Comparison of ENCODE assay signal across 13 mouse cellular contexts in genomic region chr5:4852711-4853320, GRCm38 (mm10).
DNase-seq lines count a peak whose midpoint lies in the region; ATAC-seq and TF ChIP-seq lines count a peak whose summit lies in the region.
"Had no signal": no experiment of that assay in that cellular context is flagged by ENCODE, and none has a peak within 500 bp of the region (broad histone marks: within the 10 kb centered on the region; RNA-seq: fewer than 3 reads in every experiment).

No protein-coding gene starts in this region.

- intact Hi-C loops in heart, adult 2 months (cut with DNase I), result no loop called here
- intact Hi-C loops in heart, postnatal 10 days (cut with DNase I), result no loop called here
- intact Hi-C loops in left cerebral cortex, postnatal 14 days (cut with DNase I), result no loop called here

- no peaks in the 10 kb centered on the region for H3K36me3 ChIP-seq in heart, adult 2 months (ENCODE audit: control insufficient read depth, insufficient read depth, low read length)
- H3K36me3 ChIP-seq in lung, embryonic 14.5 days (ENCODE audit: insufficient read depth), result no peaks in the 10 kb centered on the region
- H3K36me3 ChIP-seq in lung, postnatal 0 days (ENCODE audit: insufficient read depth, low read length), result no peaks in the 10 kb centered on the region

- ATAC-seq in lung, embryonic 14.5 days (ENCODE audit: insufficient read depth), result peak; percentile 64
- peak; percentile 32 for ATAC-seq in lung, postnatal 0 days
- ATAC-seq: activated CD4-positive, CD25-positive, alpha-beta regulatory T cell, adult 4 months had no signal

- H3K4me1 ChIP-seq in heart, adult 2 months (ENCODE audit: control insufficient read depth, insufficient read depth, low read length), result 0 out of 2 replicates have a peak, but pooled peaks cover 1% of the 10 kb centered on the region
- peaks cover 10% of the 10 kb centered on the region; the same call in 1 of the 2 replicates for H3K4me1 ChIP-seq in lung, embryonic 14.5 days (ENCODE audit: insufficient read depth)
- no peaks in the 10 kb centered on the region for H3K4me1 ChIP-seq in lung, postnatal 0 days (ENCODE audit: insufficient read depth, low read depth, low read length)

- peak overlapping the region; percentile 38; the same call in 1 of the 2 replicates for H3K27ac ChIP-seq in heart, adult 2 months
- H3K27ac ChIP-seq in lung, embryonic 14.5 days (ENCODE audit: low read depth), result peak overlapping the region; percentile 94
- H3K27ac ChIP-seq in lung, postnatal 0 days (ENCODE audit: low read length), result peak overlapping the region; percentile 71
- H3K27ac ChIP-seq: hindbrain, embryonic 14.5 days had no signal

- no peak for DNase-seq in heart, adult 2 months
- no peak for DNase-seq in heart, postnatal 10 days
- DNase-seq in lung, embryonic 14.5 days, result peak; percentile 55
- DNase-seq in lung, adult 18-20 months, result no peak
- peak; percentile 20 for DNase-seq in lung, postnatal 0 days (ENCODE audit: low spot score)
- DNase-seq in lung, postnatal 36 days, result peak; percentile 37
- no peak for DNase-seq in frontal cortex, postnatal 36 days (ENCODE audit: low spot score in 2 of 2)
- DNase-seq in left cerebral cortex, postnatal 14 days (ENCODE audit: low spot score in 2 of 2), result no peak
- DNase-seq: thymus, postnatal 25 days had no signal

- WGBS in heart, adult 2 months, result 63% methylated on average over 6 of the region's 6 CpGs
- WGBS in lung, embryonic 14.5 days, result 38% methylated on average over 6 of the region's 6 CpGs
- 62% methylated on average over 6 of the region's 6 CpGs for WGBS in lung, postnatal 0 days

- no peak for TF ChIP-seq EP300 in heart, adult 2 months (IDR thresholded peaks at IDR 0.05; ENCODE audit: insufficient read depth, low read depth, low read length)
- no peak for TF ChIP-seq EP300 in lung, postnatal 0 days (IDR thresholded peaks at IDR 0.05)

- 0 out of 2 replicates have a peak overlapping the region, but pooled peaks have one; percentile 14 for H3K4me2 ChIP-seq in lung, embryonic 14.5 days
- no peak overlapping the region for H3K4me2 ChIP-seq in lung, postnatal 0 days (replicated peaks; ENCODE audit: low read depth, low read length)
- H3K4me2 ChIP-seq: hindbrain, embryonic 14.5 days had no signal

- H3K27me3 ChIP-seq in heart, adult 2 months (ENCODE audit: control insufficient read depth, insufficient read depth, low read length), result no peaks in the 10 kb centered on the region
- no peaks in the 10 kb centered on the region for H3K27me3 ChIP-seq in lung, embryonic 14.5 days (ENCODE audit: insufficient read depth, low read length)
- no peaks in the 10 kb centered on the region for H3K27me3 ChIP-seq in lung, postnatal 0 days (replicated peaks; ENCODE audit: insufficient read depth, low read length)
- H3K27me3 ChIP-seq: CH12.LX had no signal

- H3K9me3 ChIP-seq in lung, embryonic 14.5 days (ENCODE audit: low read depth, low read length), result no peaks in the 10 kb centered on the region
- H3K9me3 ChIP-seq in lung, postnatal 0 days (ENCODE audit: low read length), result no peaks in the 10 kb centered on the region

- H3K79me2 ChIP-seq in heart, adult 2 months (replicated peaks; ENCODE audit: control insufficient read depth, insufficient read depth, low read length), result no peaks in the 10 kb centered on the region

- TF ChIP-seq CTCF in heart, adult 2 months (IDR thresholded peaks at IDR 0.05), result no peak
- TF ChIP-seq CTCF in lung, embryonic 14.5 days (IDR thresholded peaks at IDR 0.05; ENCODE audit: low read depth), result no peak
- TF ChIP-seq CTCF in lung, postnatal 0 days (IDR thresholded peaks at IDR 0.05), result no peak

- TF ChIP-seq POLR2A in heart, adult 2 months (IDR thresholded peaks at IDR 0.05; ENCODE audit: insufficient read depth, low read depth, low read length), result no peak

- H3K9ac ChIP-seq in heart, adult 2 months (ENCODE audit: low read depth, low read length), result no peak overlapping the region
- H3K9ac ChIP-seq in lung, embryonic 14.5 days, result no peak overlapping the region
- no peak overlapping the region for H3K9ac ChIP-seq in lung, postnatal 0 days (replicated peaks; ENCODE audit: low read depth)
- H3K9ac ChIP-seq: hindbrain, embryonic 14.5 days had no signal

- H3K4me3 ChIP-seq in heart, adult 2 months, result no peak overlapping the region
- no peak overlapping the region for H3K4me3 ChIP-seq in lung, embryonic 14.5 days (ENCODE audit: low read depth, low read length)
- H3K4me3 ChIP-seq in lung, postnatal 0 days (ENCODE audit: low read depth, low read length), result no peak overlapping the region
- H3K4me3 ChIP-seq: myocyte had no signal

Comparison
In these comparisons a context has a peak if more than half of its experiments do, and no peak if none do; other contexts are left out.
1. DNase-seq: peak in lung, embryonic 14.5 days (single experiment), lung, postnatal 0 days (single experiment) and lung, postnatal 36 days (single experiment); none in heart, adult 2 months (0 of 2), heart, postnatal 10 days (0 of 2), lung, adult 18-20 months (0 of 2), frontal cortex, postnatal 36 days (0 of 2) and left cerebral cortex, postnatal 14 days (0 of 2).
2. H3K27ac ChIP-seq: peak in every context shown above with its lines; median percentile 94 in lung, embryonic 14.5 days; 71 in lung, postnatal 0 days; 38 in heart, adult 2 months.